Mouse (Mus musculus): ENCODE results near the gene Asic2.

DNA sequence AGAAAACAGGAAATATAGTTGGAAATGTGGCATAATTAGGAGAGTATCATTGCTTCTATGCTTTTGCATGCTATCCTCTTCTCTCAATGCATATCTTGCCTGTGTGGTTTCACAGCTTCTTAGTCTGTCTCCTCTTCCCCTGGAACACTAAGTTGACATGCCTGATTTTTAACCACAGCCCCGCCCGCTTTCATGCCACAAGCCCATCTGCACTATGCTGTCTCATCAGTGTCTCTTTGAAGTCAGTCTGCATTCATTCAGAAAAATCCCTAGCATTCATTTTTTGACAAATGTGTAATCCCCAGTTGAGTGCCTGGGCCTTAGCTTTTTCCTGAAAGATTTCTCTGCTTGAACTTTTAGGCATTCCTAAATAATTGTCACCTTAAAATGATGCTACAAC, 45.2 kb downstream of the Asic2 start:
- no peak for TF ChIP-seq CTCF (conservative IDR thresholded peaks at IDR 0.05; ENCODE audit: low read length)
- TF ChIP-seq POU5F1 (IDR thresholded peaks at IDR 0.05; ENCODE audit: borderline replicate concordance, low read length) = no peak

Data from E14TG2a.4 (cell line).